In the genomic region with DNA sequence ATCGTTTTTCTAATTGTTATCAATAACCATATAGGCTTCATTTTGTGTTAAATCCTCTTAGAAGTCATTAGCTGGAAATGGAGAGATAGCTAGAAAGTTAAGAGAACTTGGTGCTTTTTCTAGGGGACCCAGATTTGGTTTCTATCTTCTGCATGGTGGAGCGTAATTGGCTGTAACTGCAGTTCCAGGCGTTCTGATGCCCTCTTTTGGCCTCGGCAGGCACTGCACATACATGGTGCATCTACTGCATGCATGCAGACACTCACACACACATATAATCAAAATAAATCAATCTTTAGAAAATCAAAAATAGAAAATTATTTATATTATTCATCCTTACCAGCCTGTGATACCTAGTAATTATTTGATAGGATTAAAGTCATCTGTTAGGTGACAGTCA, we compare ENCODE assay signal across 16 mouse cellular contexts. TPM values are rescaled to one million over a fixed set of nuclear protein-coding genes. Genes with fewer than 3 reads are reported as not detected.
"Had no signal": no experiment of that assay in that cellular context is flagged by ENCODE, and none has a peak within 500 bp of the region (broad histone marks: within the 10 kb centered on the region; RNA-seq: fewer than 3 reads in every experiment).

No protein-coding gene starts in this region.

- H3K4me3 ChIP-seq: kidney, embryonic 15.5 days; left cerebral cortex, adult 2 months; limb, embryonic 15.5 days; liver, embryonic 15.5 days; midbrain, embryonic 13.5 days; neural tube, embryonic 13.5 days; stomach, embryonic 15.5 days had no signal

- H3K27ac ChIP-seq: kidney, embryonic 15.5 days; left cerebral cortex, adult 2 months; limb, embryonic 15.5 days; liver, embryonic 15.5 days; midbrain, embryonic 13.5 days; neural tube, embryonic 13.5 days; stomach, embryonic 15.5 days had no signal

- ATAC-seq: midbrain, embryonic 13.5 days had no signal

- H3K9ac ChIP-seq: kidney, embryonic 15.5 days; limb, embryonic 15.5 days; liver, embryonic 15.5 days; lung, embryonic 14.5 days; midbrain, embryonic 13.5 days; neural tube, embryonic 13.5 days; stomach, embryonic 15.5 days had no signal

- H3K9me3 ChIP-seq: kidney, embryonic 15.5 days; limb, embryonic 15.5 days; liver, embryonic 15.5 days; midbrain, embryonic 13.5 days; neural tube, embryonic 13.5 days; stomach, embryonic 15.5 days had no signal

- H3K27me3 ChIP-seq: kidney, embryonic 15.5 days; limb, embryonic 15.5 days; liver, embryonic 15.5 days; midbrain, embryonic 13.5 days; neural tube, embryonic 13.5 days; stomach, embryonic 15.5 days had no signal

- H3K36me3 ChIP-seq: kidney, embryonic 15.5 days; limb, embryonic 15.5 days; liver, embryonic 15.5 days; midbrain, embryonic 13.5 days; neural tube, embryonic 13.5 days; stomach, embryonic 15.5 days had no signal

- DNase-seq: kidney, adult 11 months; kidney, postnatal 14 days; lung, embryonic 14.5 days; retina, postnatal 1 day; thymus, postnatal 36 days had no signal

- H3K4me2 ChIP-seq: kidney, embryonic 15.5 days; limb, embryonic 15.5 days; liver, embryonic 15.5 days; lung, embryonic 14.5 days; midbrain, embryonic 13.5 days; neural tube, embryonic 13.5 days; stomach, embryonic 15.5 days had no signal

RNA-seq across cellular contexts. Expression of gene Pjvk, which starts 4.8 kb away (rescaled TPM):
- total RNA-seq: layer of hippocampus, postnatal 25 days; left cerebral cortex, adult 2 months; left cerebral cortex, postnatal 14 days; megakaryocyte-erythroid progenitor cell, adult 5-6 weeks had no signal
- polyA plus RNA-seq: large intestine, adult 2 months; liver, embryonic 15.5 days had no signal
